ENCODE assay signal across 13 mouse cellular contexts in genomic region chr12:95744307-95744706, GRCm38 (mm10). TPM values are rescaled to one million over a fixed set of nuclear protein-coding genes. Genes with fewer than 3 reads are reported as not detected.
A peak's percentile ranks its signal among the peaks of the same experiment; 100 is the strongest.
DNase-seq lines count a peak whose midpoint lies in the region; ATAC-seq and TF ChIP-seq lines count a peak whose summit lies in the region.
"Had no signal": no experiment of that assay in that cellular context is flagged by ENCODE, and none has a peak within 500 bp of the region (broad histone marks: within the 10 kb centered on the region; RNA-seq: fewer than 3 reads in every experiment).

No protein-coding gene starts in this region.

- 31% methylated on average over 4 of the region's 4 CpGs for WGBS in heart, embryonic 16.5 days
- 71% methylated on average over 4 of the region's 4 CpGs for WGBS in midbrain, embryonic 10.5 days
- WGBS in midbrain, embryonic 11.5 days = 75% methylated on average over 4 of the region's 4 CpGs
- 26% methylated on average over 4 of the region's 4 CpGs for WGBS in heart, postnatal 0 days
- WGBS in midbrain, embryonic 16.5 days = 53% methylated on average over 4 of the region's 4 CpGs

- peak overlapping the region; percentile 19; the same call in 1 of the 2 replicates for H3K4me2 ChIP-seq in heart, embryonic 16.5 days (ENCODE audit: low read depth, low read length)
- no peak overlapping the region for H3K4me2 ChIP-seq in midbrain, embryonic 11.5 days
- peak overlapping the region; percentile 31 for H3K4me2 ChIP-seq in heart, postnatal 0 days (ENCODE audit: low read depth, low read length)
- H3K4me2 ChIP-seq in midbrain, embryonic 16.5 days (ENCODE audit: low read length) = no peak overlapping the region
- H3K4me2 ChIP-seq: embryonic facial prominence, embryonic 13.5 days; liver, embryonic 11.5 days had no signal

- no peak overlapping the region for H3K4me3 ChIP-seq in heart, embryonic 16.5 days (ENCODE audit: low read length)
- no peak overlapping the region for H3K4me3 ChIP-seq in midbrain, embryonic 10.5 days
- no peak overlapping the region for H3K4me3 ChIP-seq in midbrain, embryonic 11.5 days (ENCODE audit: low read depth, low read length)
- no peak overlapping the region for H3K4me3 ChIP-seq in heart, postnatal 0 days (ENCODE audit: low read depth, low read length)
- H3K4me3 ChIP-seq in midbrain, embryonic 16.5 days (ENCODE audit: low read depth, low read length) = no peak overlapping the region
- H3K4me3 ChIP-seq: embryonic facial prominence, embryonic 13.5 days had no signal

- TF ChIP-seq EP300 in heart, postnatal 0 days (IDR thresholded peaks at IDR 0.05; ENCODE audit: low read depth) = no peak

- H3K9ac ChIP-seq in heart, embryonic 16.5 days (ENCODE audit: low read length) = peak overlapping the region; percentile 34; the same call in 1 of the 2 replicates
- no peak overlapping the region for H3K9ac ChIP-seq in midbrain, embryonic 11.5 days (ENCODE audit: low read length)
- H3K9ac ChIP-seq in heart, postnatal 0 days (replicated peaks; ENCODE audit: low read depth, low read length) = no peak overlapping the region
- no peak overlapping the region for H3K9ac ChIP-seq in midbrain, embryonic 16.5 days (ENCODE audit: low read depth, low read length)
- H3K9ac ChIP-seq: embryonic facial prominence, embryonic 13.5 days had no signal

- H3K27me3 ChIP-seq in heart, embryonic 16.5 days (ENCODE audit: control insufficient read depth, insufficient read depth, low read length) = no peaks in the 10 kb centered on the region
- no peaks in the 10 kb centered on the region for H3K27me3 ChIP-seq in midbrain, embryonic 10.5 days (ENCODE audit: low read depth, poor library complexity, severe bottlenecking)
- H3K27me3 ChIP-seq in midbrain, embryonic 11.5 days (ENCODE audit: control insufficient read depth, insufficient read depth, low read length) = no peaks in the 10 kb centered on the region
- H3K27me3 ChIP-seq in heart, postnatal 0 days (ENCODE audit: control insufficient read depth, insufficient read depth, low read length) = no peaks in the 10 kb centered on the region
- no peaks in the 10 kb centered on the region for H3K27me3 ChIP-seq in midbrain, embryonic 16.5 days (ENCODE audit: control insufficient read depth, insufficient read depth, low read depth, low read length)
- H3K27me3 ChIP-seq: embryonic facial prominence, embryonic 13.5 days had no signal

- peak overlapping the region; percentile 16; the same call in 1 of the 2 replicates for H3K27ac ChIP-seq in heart, embryonic 16.5 days (ENCODE audit: low read length)
- H3K27ac ChIP-seq in midbrain, embryonic 10.5 days (replicated peaks) = 0 out of 2 replicates have a peak overlapping the region, but pooled peaks have one; percentile 4
- no peak overlapping the region for H3K27ac ChIP-seq in midbrain, embryonic 11.5 days (ENCODE audit: low read depth, low read length)
- H3K27ac ChIP-seq in heart, postnatal 0 days (ENCODE audit: low read depth) = peak overlapping the region; percentile 45; the same call in 1 of the 2 replicates
- 0 out of 2 replicates have a peak overlapping the region, but pooled peaks have one; percentile 22 for H3K27ac ChIP-seq in midbrain, embryonic 16.5 days (ENCODE audit: low read length)
- H3K27ac ChIP-seq: embryonic facial prominence, embryonic 13.5 days had no signal

- ATAC-seq in heart, embryonic 16.5 days (replicated peaks; ENCODE audit: extremely low read depth, insufficient read depth, low FRiP score) = peak; percentile 65
- no peak for ATAC-seq in midbrain, embryonic 11.5 days (ENCODE audit: low FRiP score)
- peak; percentile 24; the same call in 1 of the 2 replicates for ATAC-seq in heart, postnatal 0 days (ENCODE audit: insufficient read depth, low read depth)
- ATAC-seq in midbrain, embryonic 16.5 days = peak; percentile 71

- H3K9me3 ChIP-seq in heart, embryonic 16.5 days (replicated peaks; ENCODE audit: control insufficient read depth, low read length) = no peaks in the 10 kb centered on the region
- H3K9me3 ChIP-seq in midbrain, embryonic 10.5 days (replicated peaks) = no peaks in the 10 kb centered on the region
- no peaks in the 10 kb centered on the region for H3K9me3 ChIP-seq in midbrain, embryonic 11.5 days (ENCODE audit: control insufficient read depth, low read length)
- no peaks in the 10 kb centered on the region for H3K9me3 ChIP-seq in heart, postnatal 0 days (replicated peaks; ENCODE audit: control insufficient read depth, low read length)
- H3K9me3 ChIP-seq in midbrain, embryonic 16.5 days (replicated peaks; ENCODE audit: control insufficient read depth, low read length, poor library complexity, severe bottlenecking) = no peaks in the 10 kb centered on the region
- H3K9me3 ChIP-seq: embryonic facial prominence, embryonic 13.5 days had no signal

- no peak for TF ChIP-seq CTCF in heart, postnatal 0 days (IDR thresholded peaks at IDR 0.05; ENCODE audit: low read depth)

- no peak for DNase-seq in heart, postnatal 25 days (ENCODE audit: low spot score)
- DNase-seq in midbrain, embryonic 10.5 days (ENCODE audit: low spot score) = no peak
- no peak for DNase-seq in midbrain, embryonic 11.5 days (ENCODE audit: low spot score, missing footprints)
- DNase-seq in heart, postnatal 0 days (ENCODE audit: low spot score) = no peak
- DNase-seq in urinary bladder, adult 2 months (ENCODE audit: low spot score) = no peak
- DNase-seq in gastrocnemius, postnatal 25 days = no peak
- DNase-seq: adrenal gland, postnatal 25 days; cerebellum, adult 2 months; lung, postnatal 4 days had no signal

- H3K4me1 ChIP-seq in heart, embryonic 16.5 days (ENCODE audit: control insufficient read depth, insufficient read depth, low read length) = peaks cover 24% of the 10 kb centered on the region
- peaks cover 3% of the 10 kb centered on the region; the same call in 1 of the 2 replicates for H3K4me1 ChIP-seq in midbrain, embryonic 10.5 days
- no peaks in the 10 kb centered on the region for H3K4me1 ChIP-seq in midbrain, embryonic 11.5 days (ENCODE audit: control insufficient read depth, insufficient read depth, low read length)
- H3K4me1 ChIP-seq in heart, postnatal 0 days (ENCODE audit: control insufficient read depth, insufficient read depth) = peaks cover 7% of the 10 kb centered on the region
- H3K4me1 ChIP-seq in midbrain, embryonic 16.5 days (ENCODE audit: control insufficient read depth, insufficient read depth, low read length) = peaks cover 8% of the 10 kb centered on the region; the same call in 1 of the 2 replicates

- intact Hi-C loops in heart, postnatal 25 days (cut with DNase I) = no loop called here

- H3K36me3 ChIP-seq in heart, embryonic 16.5 days (ENCODE audit: control insufficient read depth, insufficient read depth) = no peaks in the 10 kb centered on the region
- no peaks in the 10 kb centered on the region for H3K36me3 ChIP-seq in midbrain, embryonic 10.5 days
- no peaks in the 10 kb centered on the region for H3K36me3 ChIP-seq in midbrain, embryonic 11.5 days (ENCODE audit: control insufficient read depth, insufficient read depth, low read length)
- H3K36me3 ChIP-seq in heart, postnatal 0 days (replicated peaks; ENCODE audit: control insufficient read depth, insufficient read depth, low read length) = no peaks in the 10 kb centered on the region
- no peaks in the 10 kb centered on the region for H3K36me3 ChIP-seq in midbrain, embryonic 16.5 days (ENCODE audit: control insufficient read depth, insufficient read depth, low read length)
- H3K36me3 ChIP-seq: embryonic facial prominence, embryonic 13.5 days had no signal

RNA-seq across cellular contexts. Expression of gene Flrt2, which starts 52.3 kb away (rescaled TPM):
- polyA plus RNA-seq in heart, embryonic 16.5 days (2015; fragmentation: Nextera tagmentation; extraction: Ambion mirVana) = 14.4 and 17.8 TPM in 2 replicates
- 1 to 10 TPM; 7.6 to 9.4 TPM for total RNA-seq in heart, postnatal 25 days (2021)
- 29.1 and 30.1 TPM in 2 replicates for polyA plus RNA-seq in midbrain, embryonic 10.5 days (2016; fragmentation: Nextera tagmentation; extraction: Ambion mirVana)
- 27.0 and 27.3 TPM in 2 replicates for polyA plus RNA-seq in midbrain, embryonic 11.5 days (2014; fragmentation: Nextera tagmentation; extraction: Ambion mirVana)
- total RNA-seq in heart, postnatal 0 days (2014; rRNA removed; ENCODE audit: low replicate concordance) = 20.3 and 22.1 TPM in 2 replicates
- polyA plus RNA-seq in heart, postnatal 0 days (2015; fragmentation: Nextera tagmentation; extraction: Ambion mirVana) = 6.3 and 6.9 TPM in 2 replicates
- 21.0 and 21.3 TPM in 2 replicates for polyA plus RNA-seq in midbrain, embryonic 16.5 days (2015; fragmentation: Nextera tagmentation; extraction: Ambion mirVana)
- 9.5 and 11.7 TPM in 2 replicates for polyA plus RNA-seq in urinary bladder, adult 2 months (2012; rRNA removed)
- total RNA-seq in gastrocnemius, postnatal 25 days (2021) = 1 to 10 TPM; 5.1 to 7.3 TPM

Comparison
In these comparisons a context has a peak if more than half of its experiments do, and no peak if none do; other contexts are left out.
1. H3K4me2 ChIP-seq: peak in heart, embryonic 16.5 days (single experiment) and heart, postnatal 0 days (single experiment); none in midbrain, embryonic 11.5 days (single experiment) and midbrain, embryonic 16.5 days (single experiment).